Mouse (Mus musculus): ENCODE measurements around the gene Taf1. TPM values are rescaled to one million over a fixed set of nuclear protein-coding genes. Genes with fewer than 3 reads are reported as not detected.

The Taf1 gene
- polyA plus RNA-seq, 1 experiment from 2014 or later = 59.5 TPM

DNA sequence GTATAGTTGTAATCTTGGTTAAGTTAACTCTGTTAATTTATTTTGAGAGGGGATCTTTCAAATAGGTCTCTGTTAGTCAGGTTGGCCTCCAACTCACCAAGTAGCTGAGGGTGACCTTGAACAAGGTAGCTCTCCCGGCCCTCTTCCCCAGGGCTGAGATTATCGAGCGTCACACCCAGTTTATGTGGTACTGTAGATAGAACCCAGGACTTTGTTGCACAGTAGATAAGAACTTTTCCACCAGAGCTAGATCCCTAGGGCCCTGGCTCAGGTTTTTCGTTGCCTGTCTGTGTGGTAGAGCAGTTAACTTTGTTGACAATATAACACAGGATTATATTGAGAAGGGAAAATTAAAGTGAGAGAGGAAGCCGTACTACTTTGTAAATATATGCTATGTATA, 114.1 kb downstream of the Taf1 start:
- CTCF ChIA-PET = no interaction called here
- in situ Hi-C loops (cut with MboI; ENCODE audit: low pct_unique_long_range_greater_than_20kb) = no loop called here
- DNase-seq (ENCODE audit: low read depth, low spot score) (no peak), ATAC-seq (no peak)
- POLR2A ChIA-PET = no interaction called here
- no peak for TF ChIP-seq CTCF (IDR thresholded peaks at IDR 0.05)
- H3K27me3 ChIP-seq = peaks cover 40% of the 10 kb centered on the region

Other genes with a start within 250 kb of the Taf1 start
- 0.09 TPM for gene Nlgn3, start 233.6 kb upstream of the Taf1 start, polyA plus RNA-seq (2021)
- 0.18 TPM for gene Gjb1, start 156.4 kb upstream of the Taf1 start, polyA plus RNA-seq (2021)
- gene Zmym3, start 111.9 kb upstream of the Taf1 start, polyA plus RNA-seq (2021) = 60.5 TPM
- gene Nono, start 103.4 kb upstream of the Taf1 start, polyA plus RNA-seq (2021) = 278 TPM
- gene Itgb1bp2, start 83.6 kb upstream of the Taf1 start, polyA plus RNA-seq (2021) = 0.36 TPM
- 116 TPM for gene Ogt, start 107.3 kb downstream of the Taf1 start, polyA plus RNA-seq (2021)
- gene Cxcr3, start 201.5 kb downstream of the Taf1 start, polyA plus RNA-seq (2021) = not detected